Mouse (Mus musculus) ES-E14 (cell line): ENCODE results near the gene Copb1.

Source experiments
- CHD2 ChIP-seq: IDR thresholded peaks from 2 replicates; pipeline ENCODE4 v1.6.1; 2014; ENCODE audit warnings: mild to moderate bottlenecking, low read depth, low read length, inconsistent platforms
- HCFC1 ChIP-seq: IDR thresholded peaks from 2 replicates; pipeline ENCODE4 v1.6.1; 2012; ENCODE audit warnings: low read length, inconsistent platforms, borderline replicate concordance; ENCODE audit not compliant: insufficient read depth
- MAFK ChIP-seq: IDR thresholded peaks from 2 replicates; pipeline ENCODE4 v1.6.1; 2014; ENCODE audit warnings: mild to moderate bottlenecking, low read depth, low read length, inconsistent platforms; ENCODE audit not compliant: insufficient read depth
- ZC3H11A ChIP-seq: IDR thresholded peaks from 2 replicates; pipeline ENCODE4 v1.6.1; 2012; ENCODE audit warnings: low read depth, mild to moderate bottlenecking, inconsistent platforms, low read length, borderline replicate concordance
- ZNF384 ChIP-seq: IDR thresholded peaks from 2 replicates; pipeline ENCODE4 v1.6.1; 2012; ENCODE audit warnings: low read depth, low read length, inconsistent platforms

GRCm38 (mm10) chr7:114231857-114232256 is 22.7 kb downstream of the Copb1 start:
- no peak for TF ChIP-seq ZC3H11A
- no peak for TF ChIP-seq CHD2
- TF ChIP-seq ZNF384 = no peak
- no peak for TF ChIP-seq HCFC1
- TF ChIP-seq MAFK = no peak
